Mouse (Mus musculus): Measurements from ENCODE around the gene Vamp4. TPM values are rescaled to one million over a fixed set of nuclear protein-coding genes. Genes with fewer than 3 reads are reported as not detected.
"Not testable (repeated sequence)": the region's sequence is repeated elsewhere in the genome, so short reads cannot be mapped to it uniquely, and the experiment has no call there.

Vamp4 gene
- polyA plus RNA-seq, 1 experiment from 2014 or later, result 37.6 TPM

- H3K4me3 ChIP-seq; H3K9ac ChIP-seq; H3K9me3 ChIP-seq (replicated peaks); H3K27ac ChIP-seq; H3K27me3 ChIP-seq; H3K4me1 ChIP-seq (replicated peaks); H3K4me2 ChIP-seq; ATAC-seq (replicated peaks; ENCODE audit: insufficient number of reproducible peaks, insufficient read depth, low FRiP score, low read depth); H3K36me3 ChIP-seq: not testable (repeated sequence)
- WGBS, result 71% methylated on average over 4 of the region's 4 CpGs
Observed at GRCm38 (mm10) chr1:162627821-162628220, 57.5 kb downstream of the Vamp4 start.

DNA sequence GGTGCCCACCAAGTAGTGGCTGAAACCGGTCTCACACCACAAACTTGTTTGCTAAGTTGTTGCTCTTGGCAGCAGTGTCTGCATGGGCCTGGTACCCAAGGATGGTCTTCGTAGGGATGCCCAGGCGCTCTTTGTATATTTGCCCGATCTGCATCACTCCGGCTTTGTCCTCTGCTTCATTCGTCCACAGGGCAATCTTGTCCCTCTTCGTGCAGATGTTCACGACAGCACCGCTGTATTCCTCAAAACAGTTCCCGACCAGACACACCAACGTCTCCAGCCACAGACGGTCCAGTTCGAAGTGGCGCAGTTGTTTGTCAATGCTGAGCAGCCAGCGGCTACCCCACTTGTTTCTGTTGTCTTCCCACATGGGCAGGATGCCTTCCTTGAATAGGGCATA, 58.0 kb downstream of the Vamp4 start:
- WGBS, result 90% methylated on average over 15 of the region's 15 CpGs
- H3K4me2 ChIP-seq; H3K27me3 ChIP-seq; H3K36me3 ChIP-seq; H3K4me3 ChIP-seq; H3K4me1 ChIP-seq (replicated peaks); ATAC-seq (replicated peaks; ENCODE audit: insufficient number of reproducible peaks, insufficient read depth, low FRiP score, low read depth); H3K27ac ChIP-seq; H3K9ac ChIP-seq; H3K9me3 ChIP-seq (replicated peaks): not testable (repeated sequence)

DNA sequence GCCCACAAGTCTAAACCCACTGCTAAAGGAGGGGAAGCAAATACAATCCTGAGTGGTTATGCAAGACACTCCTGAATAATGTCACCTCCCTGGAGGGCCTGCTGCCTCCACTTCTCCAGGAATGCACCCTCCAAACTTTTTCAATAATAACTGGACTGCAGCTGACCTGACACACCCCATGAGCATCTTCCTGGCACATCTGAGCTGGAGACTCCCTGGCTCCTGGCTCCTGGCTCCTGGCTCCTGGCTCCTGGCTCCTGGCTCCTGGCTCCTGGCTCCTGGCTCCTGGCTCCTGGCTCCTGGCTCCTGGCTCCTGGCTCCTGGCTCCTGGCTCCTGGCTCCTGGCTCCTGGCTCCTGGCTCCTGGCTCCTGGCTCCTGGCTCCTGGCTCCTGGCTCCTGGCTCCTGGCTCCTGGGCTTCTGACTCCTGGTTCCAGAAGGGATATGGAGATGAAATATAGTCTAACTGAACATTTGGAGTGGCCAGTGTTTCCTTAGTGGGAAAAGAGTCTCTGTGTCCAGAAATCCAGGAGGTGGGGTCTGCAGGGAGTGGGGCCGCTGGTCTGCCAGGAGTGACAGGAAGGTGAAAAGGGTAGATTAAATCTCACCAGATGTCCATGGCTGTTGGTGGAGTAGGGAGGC, 65.1 kb downstream of the Vamp4 start:
- H3K9me3 ChIP-seq (replicated peaks); H3K4me3 ChIP-seq; H3K4me2 ChIP-seq; ATAC-seq (replicated peaks; ENCODE audit: insufficient number of reproducible peaks, insufficient read depth, low FRiP score, low read depth); H3K9ac ChIP-seq; H3K27ac ChIP-seq; H3K36me3 ChIP-seq; H3K4me1 ChIP-seq (replicated peaks); H3K27me3 ChIP-seq: not testable (repeated sequence)
- WGBS, result 37% methylated on average over 1 of the region's 1 CpGs

- Histone ChIP-seq H3K4me3 (no peak overlapping the region), H3K4me1 (replicated peaks) (no peaks in the 10 kb centered on the region), H3K9ac (no peak overlapping the region), H3K36me3 (no peaks in the 10 kb centered on the region), H3K27ac (no peak overlapping the region), H3K27me3 (no peaks in the 10 kb centered on the region), H3K4me2 (no peak overlapping the region), H3K9me3 (replicated peaks) (no peaks in the 10 kb centered on the region)
- WGBS, result 69% methylated on average over 3 of the region's 3 CpGs
- ATAC-seq (replicated peaks; ENCODE audit: insufficient number of reproducible peaks, insufficient read depth, low FRiP score, low read depth), result no peak
Observed at GRCm38 (mm10) chr1:162636516-162636915, 66.2 kb downstream of the Vamp4 start.

- no peak overlapping the region for H3K4me2 ChIP-seq
- H3K36me3 ChIP-seq, result no peaks in the 10 kb centered on the region
- H3K9me3 ChIP-seq (replicated peaks), result no peaks in the 10 kb centered on the region
- no peaks in the 10 kb centered on the region for H3K4me1 ChIP-seq (replicated peaks)
- WGBS, result 89% methylated on average over 4 of the region's 4 CpGs
- no peak overlapping the region for H3K4me3 ChIP-seq
- H3K27me3 ChIP-seq, result no peaks in the 10 kb centered on the region
- no peak overlapping the region for H3K9ac ChIP-seq
- ATAC-seq (replicated peaks; ENCODE audit: insufficient number of reproducible peaks, insufficient read depth, low FRiP score, low read depth), result no peak
- no peak overlapping the region for H3K27ac ChIP-seq
Observed at GRCm38 (mm10) chr1:162638535-162638934, 68.2 kb downstream of the Vamp4 start.

DNA sequence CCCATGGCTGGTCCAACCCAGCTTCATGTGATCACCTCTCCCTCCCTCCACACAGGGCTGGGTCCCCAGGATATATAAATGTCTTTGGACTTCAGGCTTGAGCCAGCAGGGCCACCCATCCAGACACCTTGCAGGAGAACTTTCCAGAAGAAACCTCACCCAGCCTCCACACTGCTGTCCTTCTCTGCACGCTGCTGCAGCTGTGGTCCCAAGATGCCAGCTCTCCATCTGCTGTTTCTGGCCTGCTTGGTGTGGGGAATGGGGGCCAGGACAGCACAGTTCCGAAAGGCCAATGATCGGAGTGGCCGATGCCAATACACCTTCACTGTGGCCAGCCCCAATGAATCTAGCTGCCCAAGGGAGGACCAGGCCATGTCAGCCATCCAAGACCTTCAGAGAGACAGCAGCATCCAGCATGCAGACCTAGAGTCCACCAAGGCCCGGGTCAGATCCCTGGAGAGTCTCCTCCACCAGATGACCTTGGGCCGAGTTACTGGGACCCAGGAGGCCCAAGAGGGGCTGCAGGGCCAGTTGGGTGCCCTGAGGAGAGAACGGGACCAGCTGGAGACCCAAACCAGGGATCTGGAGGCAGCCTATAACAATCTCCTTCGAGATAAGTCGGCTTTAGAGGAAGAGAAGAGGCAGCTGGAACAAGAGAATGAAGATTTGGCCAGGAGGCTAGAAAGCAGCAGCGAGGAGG, 68.9 kb downstream of the Vamp4 start, which contains the start of gene Myoc:
Gene Myoc, plus strand, starts transcription at position 105 of the 700 bp plus-strand sequence.
- Histone ChIP-seq H3K4me3 (no peak within 1 kb of the TSS), H3K9ac (no peak within 1 kb of the TSS), H3K27me3 (no peaks in the 10 kb centered on the region), H3K9me3 (replicated peaks) (no peaks in the 10 kb centered on the region), H3K27ac (no peak within 1 kb of the TSS), H3K4me2 (no peak within 1 kb of the TSS), H3K4me1 (replicated peaks) (no peaks in the 10 kb centered on the region), H3K36me3 (no peaks in the 10 kb centered on the region)
- WGBS, result 75% methylated on average over 10 of the region's 10 CpGs
- ATAC-seq (replicated peaks; ENCODE audit: insufficient number of reproducible peaks, insufficient read depth, low FRiP score, low read depth), result no peak

- H3K36me3 ChIP-seq, result no peaks in the 10 kb centered on the region
- no peak overlapping the region for H3K4me2 ChIP-seq
- H3K4me1 ChIP-seq (replicated peaks), result no peaks in the 10 kb centered on the region
- H3K9me3 ChIP-seq (replicated peaks), result no peaks in the 10 kb centered on the region
- WGBS, result 89% methylated on average over 1 of the region's 1 CpGs
- no peak overlapping the region for H3K4me3 ChIP-seq
- no peak for ATAC-seq (replicated peaks; ENCODE audit: insufficient number of reproducible peaks, insufficient read depth, low FRiP score, low read depth)
- H3K27me3 ChIP-seq, result no peaks in the 10 kb centered on the region
- H3K27ac ChIP-seq, result no peak overlapping the region
- no peak overlapping the region for H3K9ac ChIP-seq
Observed at GRCm38 (mm10) chr1:162639861-162640260, 69.5 kb downstream of the Vamp4 start.

DNA sequence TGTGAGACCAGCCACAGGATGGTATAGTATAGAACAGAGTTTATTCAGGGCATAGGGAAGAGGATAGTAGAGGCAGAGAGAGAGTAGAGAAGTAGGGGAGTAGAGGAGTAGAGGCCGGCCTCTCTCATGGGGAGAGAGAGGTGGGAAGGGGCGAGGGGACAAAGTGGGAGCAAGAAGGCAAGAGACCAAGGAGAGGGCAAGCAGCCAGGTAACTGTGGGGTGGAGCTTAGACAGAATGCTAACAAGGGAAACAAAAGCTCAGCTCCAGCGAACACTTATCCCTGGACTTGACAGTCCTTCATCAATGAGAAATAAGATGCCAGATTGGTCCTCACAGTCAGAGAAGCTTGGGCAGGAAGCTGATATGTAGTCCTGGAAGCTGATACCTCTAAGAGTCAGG, 72.3 kb downstream of the Vamp4 start:
- WGBS, result 86% methylated on average over 3 of the region's 3 CpGs

DNA sequence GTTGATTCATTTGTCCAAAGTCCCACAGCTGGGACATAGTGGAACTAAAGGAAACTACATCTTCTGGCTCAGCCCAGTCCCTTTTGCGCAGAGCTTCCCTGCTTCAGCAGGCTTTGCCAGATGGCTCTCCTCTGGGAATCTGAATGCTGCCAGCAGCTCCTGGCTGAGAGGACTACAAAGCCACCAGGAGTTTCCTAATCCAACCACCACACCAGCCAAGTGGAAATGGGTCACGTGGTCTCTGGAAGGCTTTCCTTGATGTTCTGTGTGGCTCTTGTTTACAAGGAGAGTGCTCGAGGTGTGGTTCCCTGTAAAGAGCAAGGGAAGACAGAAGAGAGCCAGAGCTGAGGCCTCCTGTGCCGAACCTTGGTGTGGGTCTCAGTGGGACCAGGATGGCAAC, 73.4 kb downstream of the Vamp4 start:
- Histone ChIP-seq H3K9ac (no peak overlapping the region), H3K4me2 (no peak overlapping the region), H3K27ac (no peak overlapping the region), H3K9me3 (replicated peaks) (no peaks in the 10 kb centered on the region), H3K4me3 (no peak overlapping the region), H3K4me1 (replicated peaks) (no peaks in the 10 kb centered on the region), H3K36me3 (no peaks in the 10 kb centered on the region), H3K27me3 (no peaks in the 10 kb centered on the region)
- no peak for ATAC-seq (replicated peaks; ENCODE audit: insufficient number of reproducible peaks, insufficient read depth, low FRiP score, low read depth)
- 35% methylated on average over 4 of the region's 4 CpGs for WGBS

More for the DNA sequence above, 72.3 kb downstream of the Vamp4 start:
- Histone ChIP-seq H3K27ac (no peak overlapping the region), H3K9me3 (replicated peaks) (no peaks in the 10 kb centered on the region), H3K4me1 (replicated peaks) (no peaks in the 10 kb centered on the region), H3K9ac (no peak overlapping the region), H3K27me3 (no peaks in the 10 kb centered on the region), H3K4me3 (no peak overlapping the region), H3K36me3 (no peaks in the 10 kb centered on the region), H3K4me2 (no peak overlapping the region)
- ATAC-seq (replicated peaks; ENCODE audit: insufficient number of reproducible peaks, insufficient read depth, low FRiP score, low read depth), result no peak

GRCm38 (mm10) chr1:162646083-162646686, 75.9 kb downstream of the Vamp4 start:
- Histone ChIP-seq H3K4me3 (no peak overlapping the region), H3K27ac (no peak overlapping the region), H3K4me1 (replicated peaks) (no peaks in the 10 kb centered on the region), H3K9me3 (replicated peaks) (no peaks in the 10 kb centered on the region), H3K4me2 (no peak overlapping the region), H3K9ac (no peak overlapping the region), H3K27me3 (no peaks in the 10 kb centered on the region), H3K36me3 (no peaks in the 10 kb centered on the region)
- 73% methylated on average over 10 of the region's 10 CpGs for WGBS
- no peak for ATAC-seq (replicated peaks; ENCODE audit: insufficient number of reproducible peaks, insufficient read depth, low FRiP score, low read depth)

- no peak overlapping the region for H3K4me2 ChIP-seq
- no peaks in the 10 kb centered on the region for H3K27me3 ChIP-seq
- H3K27ac ChIP-seq, result no peak overlapping the region
- WGBS, result 85% methylated on average over 14 of the region's 14 CpGs
- no peaks in the 10 kb centered on the region for H3K36me3 ChIP-seq
- no peak overlapping the region for H3K9ac ChIP-seq
- H3K4me1 ChIP-seq (replicated peaks), result no peaks in the 10 kb centered on the region
- H3K4me3 ChIP-seq, result no peak overlapping the region
- ATAC-seq (replicated peaks; ENCODE audit: insufficient number of reproducible peaks, insufficient read depth, low FRiP score, low read depth), result no peak
- no peaks in the 10 kb centered on the region for H3K9me3 ChIP-seq (replicated peaks)
Observed at GRCm38 (mm10) chr1:162648416-162648815, 78.1 kb downstream of the Vamp4 start.

All from heart, embryonic 15.5 days (tissue).